8 mouse cellular contexts compared by ENCODE assay signal in genomic region chr7:145283487-145284187, GRCm38 (mm10). TPM values are rescaled to one million over a fixed set of nuclear protein-coding genes. Genes with fewer than 3 reads are reported as not detected.
DNase-seq lines count a peak whose midpoint lies in the region; ATAC-seq lines count a peak whose summit lies in the region.

Gene Tpcn2 (minus strand): TSS chr7:145284011.

- peaks cover 14% of the 10 kb centered on the region for H3K4me1 ChIP-seq in hindbrain, embryonic 15.5 days (replicated peaks)

- WGBS in hindbrain, embryonic 15.5 days, result 4% methylated on average over 18 of the region's 18 CpGs

- peak within 1 kb of the TSS; percentile 79 for H3K4me2 ChIP-seq in hindbrain, embryonic 15.5 days

- no peaks in the 10 kb centered on the region for H3K36me3 ChIP-seq in hindbrain, embryonic 15.5 days

- no peak within 1 kb of the TSS for H3K27ac ChIP-seq in hindbrain, embryonic 15.5 days (replicated peaks)

- peak; percentile 93 for ATAC-seq in hindbrain, embryonic 15.5 days (ENCODE audit: low FRiP score, low read depth)

- H3K9ac ChIP-seq in hindbrain, embryonic 15.5 days, result peak within 1 kb of the TSS; percentile 50

- H3K4me3 ChIP-seq in hindbrain, embryonic 15.5 days, result peak within 1 kb of the TSS; percentile 52

- H3K27me3 ChIP-seq in hindbrain, embryonic 15.5 days, result no peaks in the 10 kb centered on the region

- no peaks in the 10 kb centered on the region for H3K9me3 ChIP-seq in hindbrain, embryonic 15.5 days

- peak; percentile 86 for DNase-seq in T-cell, adult 2 months (ENCODE audit: low spot score)
- peak; percentile 91 to 95 for DNase-seq in cerebellum, postnatal 36 days
- peak; percentile 85 to 92 for DNase-seq in frontal cortex, postnatal 36 days (ENCODE audit: low spot score in 2 of 2)
- peak; percentile 78 for DNase-seq in left cerebral cortex, adult 11 months (ENCODE audit: low spot score)
- DNase-seq in lung, postnatal 4 days, result peak; percentile 96
- DNase-seq in retina, postnatal 7 days (ENCODE audit: low read depth, low spot score), result peak; percentile 78
- DNase-seq in urinary bladder, adult 2 months (ENCODE audit: low spot score), result peak; percentile 69

RNA-seq across cellular contexts. Expression of gene Tpcn2, which starts in this region (rescaled TPM):
- polyA plus RNA-seq in hindbrain, embryonic 15.5 days (2015; fragmentation: Nextera tagmentation; extraction: Ambion mirVana), result 3.4 and 3.7 TPM in 2 replicates
- polyA plus RNA-seq in urinary bladder, adult 2 months (2012; rRNA removed), result 28.4 and 32.4 TPM in 2 replicates
